Mouse (Mus musculus) embryonic fibroblast, embryonic 13.5 days (primary cell): ENCODE results near the gene Pfpl. TPM values are rescaled to one million over a fixed set of nuclear protein-coding genes. Genes with fewer than 3 reads are reported as not detected.

ENCODE experiments used
- H3K27ac ChIP-seq: 2 replicates; pipeline ENCODE4 v1.5.1; 2012; ENCODE audit warnings: low read length, control low read depth, inconsistent platforms; ENCODE audit not compliant: insufficient read depth
- H3K4me1 ChIP-seq: 2 replicates; pipeline ENCODE4 v1.6.1; 2011; ENCODE audit warnings: low read length; ENCODE audit not compliant: control insufficient read depth, insufficient read depth
- H3K4me3 ChIP-seq: 2 replicates; pipeline ENCODE4 v1.5.1; 2011; ENCODE audit warnings: mild to moderate bottlenecking, control low read depth, low read length; ENCODE audit not compliant: insufficient read depth
- CTCF ChIP-seq: IDR thresholded peaks from 2 replicates; pipeline ENCODE4 v1.5.1; 2011; ENCODE audit warnings: mild to moderate bottlenecking, control low read depth, low read length, moderate library complexity, borderline replicate concordance; ENCODE audit not compliant: insufficient read depth
- POLR2A ChIP-seq: IDR thresholded peaks from 2 replicates; pipeline ENCODE4 v1.6.1; 2011; ENCODE audit warnings: low read depth, mild to moderate bottlenecking, control low read depth, low read length, moderate library complexity
- polyA plus RNA-seq: library from polyadenylated mRNA; stranded (reverse); fragments of >200 nt; gene quantifications from 2 replicates; pipeline ENCODE4 v1.2.4, GENCODE M21; 2011; ENCODE audit warnings: low read depth; ENCODE audit not compliant: missing spikeins, insufficient read length

The Pfpl gene
- not detected in 2 replicates for polyA plus RNA-seq

- H3K27ac ChIP-seq, result no peak within 1 kb of the TSS
- no peak within 1 kb of the TSS for H3K4me3 ChIP-seq
- H3K4me1 ChIP-seq, result no peaks in the 10 kb centered on the region
- TF ChIP-seq POLR2A, result no peak
- TF ChIP-seq CTCF, result no peak
Observed at GRCm38 (mm10) chr19:12427605-12428004, at the start of gene Pfpl. Gene Pfpl, plus strand, starts transcription at chr19:12427905.

GRCm38 (mm10) chr19:12386979-12387378 is 40.7 kb upstream of the Pfpl start, which contains the start of gene Olfr1440:
Gene Olfr1440, plus strand, starts transcription at chr19:12387279.
- Histone ChIP-seq H3K27ac (no peak within 1 kb of the TSS), H3K4me1 (no peaks in the 10 kb centered on the region), H3K4me3 (no peak within 1 kb of the TSS)
- TF ChIP-seq POLR2A, result no peak
- TF ChIP-seq CTCF, result no peak

- Histone ChIP-seq H3K4me3 (no peak overlapping the region), H3K27ac (no peak overlapping the region), H3K4me1 (no peaks in the 10 kb centered on the region)
- no peak for TF ChIP-seq POLR2A
- TF ChIP-seq CTCF, result no peak
Observed at GRCm38 (mm10) chr19:12413737-12414136, 14.0 kb upstream of the Pfpl start.

GRCm38 (mm10) chr19:12417361-12417760 is 10.3 kb upstream of the Pfpl start, which contains the start of gene Olfr1441:
Gene Olfr1441, plus strand, starts transcription at chr19:12417433.
- H3K27ac ChIP-seq, result no peak within 1 kb of the TSS
- no peaks in the 10 kb centered on the region for H3K4me1 ChIP-seq
- TF ChIP-seq POLR2A (no peak), CTCF (no peak)
- no peak within 1 kb of the TSS for H3K4me3 ChIP-seq

GRCm38 (mm10) chr19:12418312-12418711 is 9.4 kb upstream of the Pfpl start:
- Histone ChIP-seq H3K27ac (no peak overlapping the region), H3K4me1 (no peaks in the 10 kb centered on the region), H3K4me3 (no peak overlapping the region)
- TF ChIP-seq CTCF, result no peak
- TF ChIP-seq POLR2A, result no peak

- no peak for TF ChIP-seq CTCF
- no peak for TF ChIP-seq POLR2A
- H3K4me1 ChIP-seq, result no peaks in the 10 kb centered on the region
- no peak overlapping the region for H3K4me3 ChIP-seq
- no peak overlapping the region for H3K27ac ChIP-seq
Observed at GRCm38 (mm10) chr19:12420555-12420954, 7.2 kb upstream of the Pfpl start.

GRCm38 (mm10) chr19:12421680-12422079 is 6.0 kb upstream of the Pfpl start:
- Histone ChIP-seq H3K27ac (no peak overlapping the region), H3K4me3 (no peak overlapping the region), H3K4me1 (no peaks in the 10 kb centered on the region)
- TF ChIP-seq POLR2A (no peak), CTCF (no peak)

GRCm38 (mm10) chr19:12427101-12427500 is 604 bp upstream of the Pfpl start:
- H3K4me3 ChIP-seq, result no peak overlapping the region
- H3K27ac ChIP-seq, result no peak overlapping the region
- no peak for TF ChIP-seq CTCF
- TF ChIP-seq POLR2A, result no peak
- H3K4me1 ChIP-seq, result no peaks in the 10 kb centered on the region

- Histone ChIP-seq H3K4me1 (no peaks in the 10 kb centered on the region), H3K4me3 (no peak overlapping the region), H3K27ac (no peak overlapping the region)
- TF ChIP-seq CTCF (no peak), POLR2A (no peak)
Observed at GRCm38 (mm10) chr19:12433033-12433432, 5.3 kb downstream of the Pfpl start.

GRCm38 (mm10) chr19:12435011-12435416 is 7.3 kb downstream of the Pfpl start:
- H3K27ac ChIP-seq, result no peak overlapping the region
- no peaks in the 10 kb centered on the region for H3K4me1 ChIP-seq
- TF ChIP-seq POLR2A, result no peak
- TF ChIP-seq CTCF, result no peak
- no peak overlapping the region for H3K4me3 ChIP-seq

- Histone ChIP-seq H3K27ac (no peak overlapping the region), H3K4me3 (no peak overlapping the region), H3K4me1 (no peaks in the 10 kb centered on the region)
- TF ChIP-seq POLR2A, result no peak
- no peak for TF ChIP-seq CTCF
Observed at GRCm38 (mm10) chr19:12435750-12436524, 8.2 kb downstream of the Pfpl start.
